Mouse (Mus musculus): ENCODE results near the gene Bcas3.

DNA sequence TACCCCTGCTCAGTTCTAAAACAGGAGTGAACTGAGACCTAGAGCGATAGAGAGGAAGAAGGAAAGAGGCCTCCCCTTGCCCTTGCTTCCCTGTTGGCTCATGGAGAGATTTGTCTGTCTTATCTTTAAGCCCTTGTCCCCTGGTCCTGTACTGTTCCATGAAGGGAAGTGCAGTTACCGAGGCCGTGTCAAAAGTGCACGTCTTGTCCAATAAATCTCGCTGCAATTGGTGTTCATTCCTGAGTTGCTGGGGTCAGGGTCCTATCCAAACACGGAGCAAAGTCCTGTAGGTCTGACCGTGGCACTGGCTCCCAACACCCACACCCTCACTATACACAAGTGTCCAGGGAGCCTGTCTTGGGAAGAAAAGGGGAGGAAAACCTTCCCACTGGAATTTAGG is 472.9 kb downstream of the Bcas3 start:
- TF ChIP-seq CTCF (IDR thresholded peaks at IDR 0.05; ENCODE audit: low read depth, low read length) (no peak), POLR2AphosphoS5 (IDR thresholded peaks at IDR 0.05; ENCODE audit: insufficient replicate concordance, low read depth, low read length) (no peak)

Measured in G1E (cell line).